Mouse (Mus musculus): ENCODE data around the gene Pakap. TPM values are rescaled to one million over a fixed set of nuclear protein-coding genes. Genes with fewer than 3 reads are reported as not detected.

Pakap gene
- polyA plus RNA-seq, 1 experiment from 2014 or later = 57.5 TPM

DNA sequence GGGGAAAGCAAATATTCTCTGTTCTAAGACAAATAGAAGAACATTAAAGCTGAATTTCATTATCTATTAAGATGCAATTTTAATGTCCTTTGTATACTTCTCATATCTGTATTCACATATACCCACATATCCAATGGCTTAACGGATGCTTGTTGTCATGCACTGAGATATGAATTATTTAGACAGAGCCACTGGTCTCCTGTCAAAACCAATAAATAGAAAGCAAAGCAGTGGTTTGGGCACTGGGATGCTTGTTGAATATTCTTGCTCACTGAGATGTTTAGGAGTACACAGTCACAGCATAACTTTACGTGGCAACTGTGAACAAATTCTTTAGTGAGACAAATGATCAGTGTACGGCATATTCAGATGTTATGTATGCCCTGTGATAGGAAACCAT, 73.0 kb downstream of the Pakap start:
- Histone ChIP-seq H3K4me2 (ENCODE audit: low read depth, low read length) (no peak overlapping the region), H3K4me1 (ENCODE audit: control insufficient read depth, insufficient read depth, low read length) (peaks cover 44% of the 10 kb centered on the region), H3K36me3 (ENCODE audit: control insufficient read depth, insufficient read depth) (peaks cover 4% of the 10 kb centered on the region), H3K27ac (ENCODE audit: low read length) (no peak overlapping the region), H3K4me3 (ENCODE audit: low read length) (no peak overlapping the region), H3K27me3 (ENCODE audit: control insufficient read depth, insufficient read depth, low read length) (no peaks in the 10 kb centered on the region), H3K9ac (ENCODE audit: low read length) (no peak overlapping the region), H3K9me3 (replicated peaks; ENCODE audit: control insufficient read depth, low read length) (no peaks in the 10 kb centered on the region)
- WGBS = 86% methylated on average over 3 of the region's 3 CpGs
- no peak for ATAC-seq (replicated peaks; ENCODE audit: extremely low read depth, insufficient read depth, low FRiP score)

DNA sequence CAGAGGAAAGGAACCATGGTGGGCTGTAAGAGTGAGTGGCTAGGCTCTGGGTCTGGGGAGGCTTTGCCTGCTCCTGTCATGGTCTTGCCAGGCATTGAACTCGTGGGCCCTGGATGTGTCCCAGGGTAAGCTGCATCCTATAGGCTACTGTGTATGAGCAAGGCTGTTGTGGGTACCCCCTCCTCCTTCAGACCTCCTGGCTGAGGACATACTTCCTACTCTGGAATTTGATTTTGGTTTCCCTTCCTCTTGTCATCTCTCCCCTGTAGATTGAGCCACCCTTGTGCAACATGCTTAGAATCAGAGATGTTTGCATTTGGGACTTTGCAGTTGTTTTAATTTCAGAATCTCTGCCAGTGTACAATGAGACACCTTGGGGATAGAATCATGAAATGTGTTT, 83.0 kb downstream of the Pakap start:
- Histone ChIP-seq H3K9ac (ENCODE audit: low read length) (no peak overlapping the region), H3K27me3 (ENCODE audit: control insufficient read depth, insufficient read depth, low read length) (no peaks in the 10 kb centered on the region), H3K4me2 (ENCODE audit: low read depth, low read length) (no peak overlapping the region), H3K36me3 (ENCODE audit: control insufficient read depth, insufficient read depth) (peaks cover 46% of the 10 kb centered on the region), H3K4me1 (ENCODE audit: control insufficient read depth, insufficient read depth, low read length) (no peaks in the 10 kb centered on the region), H3K27ac (ENCODE audit: low read length) (no peak overlapping the region), H3K4me3 (ENCODE audit: low read length) (no peak overlapping the region), H3K9me3 (replicated peaks; ENCODE audit: control insufficient read depth, low read length) (no peaks in the 10 kb centered on the region)
- ATAC-seq (replicated peaks; ENCODE audit: extremely low read depth, insufficient read depth, low FRiP score) = no peak
- WGBS = 81% methylated on average over 1 of the region's 1 CpGs

DNA sequence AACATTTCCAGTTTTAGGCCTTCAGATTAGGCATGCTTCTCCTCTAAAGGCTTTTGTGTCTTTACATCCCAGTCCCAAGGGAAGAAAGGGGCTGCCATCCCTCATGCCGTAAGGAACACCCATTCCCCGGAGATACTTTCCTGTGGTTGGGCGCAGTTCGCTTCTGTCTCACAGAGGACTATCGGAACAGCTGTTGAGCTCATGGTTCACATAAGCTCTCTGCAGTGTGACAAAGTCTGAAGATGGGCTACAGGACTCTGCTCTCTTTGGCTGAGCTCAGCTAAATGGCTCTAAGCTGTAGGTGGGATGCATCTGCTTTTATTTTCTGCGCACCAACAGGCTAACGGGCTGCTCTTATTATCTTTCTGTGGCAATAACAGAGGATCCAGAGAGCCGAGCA, 83.6 kb downstream of the Pakap start:
- ATAC-seq (replicated peaks; ENCODE audit: extremely low read depth, insufficient read depth, low FRiP score) = no peak
- no peaks in the 10 kb centered on the region for H3K27me3 ChIP-seq (ENCODE audit: control insufficient read depth, insufficient read depth, low read length)
- H3K27ac ChIP-seq (ENCODE audit: low read length) = no peak overlapping the region
- H3K9me3 ChIP-seq (replicated peaks; ENCODE audit: control insufficient read depth, low read length) = no peaks in the 10 kb centered on the region
- no peak overlapping the region for H3K4me2 ChIP-seq (ENCODE audit: low read depth, low read length)
- 76% methylated on average over 8 of the region's 8 CpGs for WGBS
- H3K4me3 ChIP-seq (ENCODE audit: low read length) = no peak overlapping the region
- peaks cover 46% of the 10 kb centered on the region for H3K36me3 ChIP-seq (ENCODE audit: control insufficient read depth, insufficient read depth)
- H3K4me1 ChIP-seq (ENCODE audit: control insufficient read depth, insufficient read depth, low read length) = no peaks in the 10 kb centered on the region
- H3K9ac ChIP-seq (ENCODE audit: low read length) = no peak overlapping the region

DNA sequence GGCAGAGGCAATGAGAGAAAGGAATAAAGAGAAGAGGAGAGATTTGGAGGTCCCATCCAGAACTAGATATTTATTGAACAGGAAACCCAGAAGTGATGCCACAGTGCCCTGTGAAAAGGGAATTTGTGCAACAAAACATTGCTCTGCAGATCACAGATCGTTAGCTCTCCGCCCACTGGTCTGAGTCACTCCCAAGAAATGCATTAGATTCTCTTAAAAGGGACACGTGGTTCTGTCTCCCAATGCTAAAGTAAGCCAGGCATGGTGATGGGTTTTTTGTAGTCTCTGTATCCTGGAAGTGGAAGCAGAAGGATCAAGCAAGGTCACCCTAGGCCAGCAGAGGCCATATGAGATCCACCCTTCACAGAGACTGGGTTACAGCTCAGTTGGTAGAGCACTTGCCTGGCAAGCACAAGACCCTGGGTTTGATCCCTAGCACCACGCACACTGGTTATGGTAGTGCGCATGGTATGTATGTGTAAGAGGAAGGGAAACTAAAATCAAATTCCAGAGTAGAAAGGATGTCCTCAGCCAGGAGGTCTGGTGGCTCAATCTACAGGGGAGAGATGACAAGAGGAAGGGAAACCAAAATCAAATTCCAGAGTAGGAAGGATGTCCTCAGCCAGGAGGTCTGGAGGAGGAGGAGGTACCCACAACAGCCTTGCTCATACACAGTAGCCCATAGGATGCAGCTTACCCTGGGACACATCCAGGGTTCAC, 84.4 kb downstream of the Pakap start:
- no peak overlapping the region for H3K4me3 ChIP-seq (ENCODE audit: low read length)
- no peak overlapping the region for H3K9ac ChIP-seq (ENCODE audit: low read length)
- H3K27ac ChIP-seq (ENCODE audit: low read length) = no peak overlapping the region
- no peak for ATAC-seq (replicated peaks; ENCODE audit: extremely low read depth, insufficient read depth, low FRiP score)
- peaks cover 52% of the 10 kb centered on the region for H3K36me3 ChIP-seq (ENCODE audit: control insufficient read depth, insufficient read depth)
- whole genome bisulfite sequencing = 76% methylated on average over 5 of the region's 5 CpGs
- no peaks in the 10 kb centered on the region for H3K9me3 ChIP-seq (replicated peaks; ENCODE audit: control insufficient read depth, low read length)
- no peaks in the 10 kb centered on the region for H3K27me3 ChIP-seq (ENCODE audit: control insufficient read depth, insufficient read depth, low read length)
- H3K4me1 ChIP-seq (ENCODE audit: control insufficient read depth, insufficient read depth, low read length) = no peaks in the 10 kb centered on the region
- no peak overlapping the region for H3K4me2 ChIP-seq (ENCODE audit: low read depth, low read length)

DNA sequence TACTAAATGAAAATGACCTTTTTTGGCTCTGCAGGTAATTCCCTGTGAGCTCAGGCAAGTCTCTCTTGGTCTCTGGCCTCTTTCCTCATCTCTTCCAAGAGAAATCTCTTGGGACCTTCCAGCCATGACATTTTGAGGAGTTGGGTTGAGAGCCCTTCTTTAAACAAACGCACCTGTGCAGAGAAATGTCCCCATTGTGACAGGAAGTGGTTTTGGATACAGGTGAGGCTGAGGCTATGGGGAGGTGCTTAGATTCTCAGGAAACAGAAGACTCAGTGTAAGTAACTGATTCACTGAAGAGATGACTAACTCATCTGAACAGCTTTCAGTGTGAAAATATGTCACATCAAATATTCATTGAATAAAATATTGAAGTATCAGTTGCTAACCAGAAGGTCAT, 88.0 kb downstream of the Pakap start:
- no peaks in the 10 kb centered on the region for H3K27me3 ChIP-seq (ENCODE audit: control insufficient read depth, insufficient read depth, low read length)
- peaks cover 32% of the 10 kb centered on the region for H3K36me3 ChIP-seq (ENCODE audit: control insufficient read depth, insufficient read depth)
- peaks cover 12% of the 10 kb centered on the region for H3K4me1 ChIP-seq (ENCODE audit: control insufficient read depth, insufficient read depth, low read length)
- H3K4me2 ChIP-seq (ENCODE audit: low read depth, low read length) = no peak overlapping the region
- H3K9ac ChIP-seq (ENCODE audit: low read length) = no peak overlapping the region
- 70% methylated on average over 1 of the region's 1 CpGs for WGBS
- H3K9me3 ChIP-seq (replicated peaks; ENCODE audit: control insufficient read depth, low read length) = no peaks in the 10 kb centered on the region
- H3K4me3 ChIP-seq (ENCODE audit: low read length) = no peak overlapping the region
- no peak overlapping the region for H3K27ac ChIP-seq (ENCODE audit: low read length)
- no peak for ATAC-seq (replicated peaks; ENCODE audit: extremely low read depth, insufficient read depth, low FRiP score)

DNA sequence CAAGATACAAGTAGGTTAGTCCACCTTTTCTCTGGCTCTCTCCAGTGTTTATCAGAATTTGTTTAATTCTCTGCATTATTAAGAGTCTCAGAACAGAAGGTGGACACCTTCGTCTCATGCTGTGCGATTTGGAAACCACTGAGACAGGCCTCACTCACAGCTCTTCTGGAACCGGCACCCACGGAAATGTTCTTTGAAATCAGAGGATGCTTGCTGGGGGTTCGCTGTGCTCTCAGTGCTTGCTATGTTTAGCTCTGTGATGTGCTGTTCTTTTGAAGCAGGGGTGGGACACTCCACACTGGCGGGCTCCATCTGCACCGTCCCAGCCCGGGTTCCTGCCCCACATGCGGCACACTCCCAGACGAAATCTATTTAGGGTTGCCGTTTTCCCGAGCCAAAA, 88.4 kb downstream of the Pakap start:
- no peaks in the 10 kb centered on the region for H3K9me3 ChIP-seq (replicated peaks; ENCODE audit: control insufficient read depth, low read length)
- H3K4me3 ChIP-seq (ENCODE audit: low read length) = no peak overlapping the region
- H3K27ac ChIP-seq (ENCODE audit: low read length) = no peak overlapping the region
- H3K27me3 ChIP-seq (ENCODE audit: control insufficient read depth, insufficient read depth, low read length) = no peaks in the 10 kb centered on the region
- ATAC-seq (replicated peaks; ENCODE audit: extremely low read depth, insufficient read depth, low FRiP score) = no peak
- 67% methylated on average over 12 of the region's 12 CpGs for WGBS
- no peak overlapping the region for H3K4me2 ChIP-seq (ENCODE audit: low read depth, low read length)
- H3K36me3 ChIP-seq (ENCODE audit: control insufficient read depth, insufficient read depth) = peaks cover 30% of the 10 kb centered on the region
- no peak overlapping the region for H3K9ac ChIP-seq (ENCODE audit: low read length)
- peaks cover 14% of the 10 kb centered on the region for H3K4me1 ChIP-seq (ENCODE audit: control insufficient read depth, insufficient read depth, low read length)

DNA sequence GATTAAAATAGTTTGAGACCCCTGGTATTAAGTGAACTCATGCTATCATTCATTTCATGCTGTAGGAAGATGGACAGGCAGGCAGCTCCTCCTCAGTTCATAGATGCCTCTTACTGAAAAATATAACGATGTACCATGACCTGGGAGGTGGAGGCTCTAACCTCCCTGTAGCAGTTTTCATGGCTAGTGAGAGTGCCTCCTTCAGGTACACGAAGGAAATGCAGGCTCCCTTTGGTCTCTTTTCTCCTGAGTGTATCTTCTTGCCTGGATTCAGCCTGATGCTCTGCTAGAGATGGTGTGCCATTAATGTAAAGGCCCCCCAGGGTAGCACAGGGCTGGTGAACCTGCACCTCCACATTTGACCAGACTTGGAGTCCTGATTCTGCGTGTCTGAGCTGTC, 88.9 kb downstream of the Pakap start:
- H3K9me3 ChIP-seq (replicated peaks; ENCODE audit: control insufficient read depth, low read length) = no peaks in the 10 kb centered on the region
- H3K4me1 ChIP-seq (ENCODE audit: control insufficient read depth, insufficient read depth, low read length) = peaks cover 14% of the 10 kb centered on the region
- no peak overlapping the region for H3K4me2 ChIP-seq (ENCODE audit: low read depth, low read length)
- no peak for ATAC-seq (replicated peaks; ENCODE audit: extremely low read depth, insufficient read depth, low FRiP score)
- no peak overlapping the region for H3K27ac ChIP-seq (ENCODE audit: low read length)
- no peaks in the 10 kb centered on the region for H3K27me3 ChIP-seq (ENCODE audit: control insufficient read depth, insufficient read depth, low read length)
- 78% methylated on average over 3 of the region's 3 CpGs for WGBS
- peaks cover 25% of the 10 kb centered on the region for H3K36me3 ChIP-seq (ENCODE audit: control insufficient read depth, insufficient read depth)
- no peak overlapping the region for H3K9ac ChIP-seq (ENCODE audit: low read length)
- no peak overlapping the region for H3K4me3 ChIP-seq (ENCODE audit: low read length)

DNA sequence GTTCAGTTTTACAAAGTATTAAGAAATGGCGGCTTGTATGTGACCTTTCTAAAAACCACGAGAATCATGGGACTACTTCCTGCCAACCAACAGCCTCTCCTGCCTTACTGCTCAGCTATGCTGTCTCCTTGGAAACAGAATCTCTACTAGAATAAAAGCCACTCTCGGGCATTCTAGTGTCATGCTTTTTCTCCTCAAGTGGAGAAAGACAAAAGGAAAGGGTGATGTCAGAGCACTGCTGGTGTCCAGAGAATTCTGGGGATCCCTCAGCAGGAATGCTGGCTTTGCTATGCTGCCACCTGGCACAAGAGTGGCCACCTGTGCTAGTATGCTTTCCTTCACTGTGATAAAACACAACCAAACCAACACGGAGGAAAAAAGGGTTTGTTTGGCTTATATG, 92.5 kb downstream of the Pakap start:
- no peak for ATAC-seq (replicated peaks; ENCODE audit: extremely low read depth, insufficient read depth, low FRiP score)
- no peak overlapping the region for H3K27ac ChIP-seq (ENCODE audit: low read length)

DNA sequence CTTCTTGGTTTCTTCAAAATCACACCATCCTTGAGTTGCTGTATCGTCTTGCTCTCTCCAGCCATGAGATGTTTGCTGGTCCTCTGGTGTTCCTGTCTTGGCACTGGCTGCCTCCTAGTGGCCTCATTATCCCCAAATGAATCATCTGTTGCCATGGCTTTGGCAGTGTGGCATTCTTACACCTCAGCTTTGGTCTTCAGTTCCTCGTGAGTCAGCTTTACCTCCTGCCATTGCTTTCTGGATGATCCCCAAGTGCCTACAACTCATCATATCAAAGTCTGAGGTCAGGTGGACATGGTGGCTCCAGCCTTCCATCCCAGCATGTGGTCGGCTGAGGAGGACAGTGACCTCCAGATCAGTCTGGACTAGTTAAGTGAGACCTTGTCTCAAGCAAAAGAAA, 98.1 kb downstream of the Pakap start:
- no peaks in the 10 kb centered on the region for H3K27me3 ChIP-seq (ENCODE audit: control insufficient read depth, insufficient read depth, low read length)
- H3K4me2 ChIP-seq (ENCODE audit: low read depth, low read length) = no peak overlapping the region
- peaks cover 25% of the 10 kb centered on the region for H3K4me1 ChIP-seq (ENCODE audit: control insufficient read depth, insufficient read depth, low read length)
- no peaks in the 10 kb centered on the region for H3K9me3 ChIP-seq (replicated peaks; ENCODE audit: control insufficient read depth, low read length)
- no peak overlapping the region for H3K9ac ChIP-seq (ENCODE audit: low read length)
- H3K36me3 ChIP-seq (ENCODE audit: control insufficient read depth, insufficient read depth) = 0 out of 2 replicates have a peak, but pooled peaks cover 2% of the 10 kb centered on the region
- 66% methylated on average over 3 of the region's 3 CpGs for WGBS
- no peak for ATAC-seq (replicated peaks; ENCODE audit: extremely low read depth, insufficient read depth, low FRiP score)
- H3K27ac ChIP-seq (ENCODE audit: low read length) = no peak overlapping the region
- no peak overlapping the region for H3K4me3 ChIP-seq (ENCODE audit: low read length)

More for the DNA sequence above, 92.5 kb downstream of the Pakap start:
- Histone ChIP-seq H3K4me2 (ENCODE audit: low read depth, low read length) (no peak overlapping the region), H3K4me3 (ENCODE audit: low read length) (no peak overlapping the region), H3K9me3 (replicated peaks; ENCODE audit: control insufficient read depth, low read length) (no peaks in the 10 kb centered on the region), H3K9ac (ENCODE audit: low read length) (no peak overlapping the region), H3K36me3 (ENCODE audit: control insufficient read depth, insufficient read depth) (peaks cover 11% of the 10 kb centered on the region), H3K4me1 (ENCODE audit: control insufficient read depth, insufficient read depth, low read length) (peaks cover 14% of the 10 kb centered on the region), H3K27me3 (ENCODE audit: control insufficient read depth, insufficient read depth, low read length) (no peaks in the 10 kb centered on the region)
- 21% methylated on average over 4 of the region's 4 CpGs for WGBS

Measured in heart, embryonic 16.5 days (tissue).